Mouse (Mus musculus) E14TG2a.4 (cell line): ENCODE measurements around the gene Olfr1446.

Source experiments
- H3K27me3 ChIP-seq: 2 replicates; pipeline ENCODE4 v1.6.1; 2014; ENCODE audit warnings: low read length, control low read depth; ENCODE audit not compliant: insufficient read depth
- H3K36me3 ChIP-seq: 2 replicates; pipeline ENCODE4 v1.6.1; 2014; ENCODE audit warnings: low read length, control low read depth; ENCODE audit not compliant: insufficient read depth
- H3K4me1 ChIP-seq: replicated peaks from 2 replicates; pipeline ENCODE4 v1.6.1; 2014; ENCODE audit warnings: low read depth, low read length, control low read depth
- H3K4me3 ChIP-seq: replicated peaks from 2 replicates; pipeline ENCODE4 v1.5.1; 2014; ENCODE audit warnings: mild to moderate bottlenecking, low read length
- H3K9me3 ChIP-seq: 2 replicates; pipeline ENCODE4 v1.6.1; 2014; ENCODE audit warnings: low read length, control low read depth
- CTCF ChIP-seq: conservative IDR thresholded peaks from 2 replicates; pipeline ENCODE4 v1.5.1; 2014; ENCODE audit warnings: low read length
- NANOG ChIP-seq: IDR thresholded peaks from 2 replicates; pipeline ENCODE4 v1.6.1; 2014; ENCODE audit warnings: borderline replicate concordance, low read length, mixed read lengths
- POU5F1 ChIP-seq: IDR thresholded peaks from 2 replicates; pipeline ENCODE4 v1.6.1; 2014; ENCODE audit warnings: low read length, borderline replicate concordance

Gene Olfr1446

DNA sequence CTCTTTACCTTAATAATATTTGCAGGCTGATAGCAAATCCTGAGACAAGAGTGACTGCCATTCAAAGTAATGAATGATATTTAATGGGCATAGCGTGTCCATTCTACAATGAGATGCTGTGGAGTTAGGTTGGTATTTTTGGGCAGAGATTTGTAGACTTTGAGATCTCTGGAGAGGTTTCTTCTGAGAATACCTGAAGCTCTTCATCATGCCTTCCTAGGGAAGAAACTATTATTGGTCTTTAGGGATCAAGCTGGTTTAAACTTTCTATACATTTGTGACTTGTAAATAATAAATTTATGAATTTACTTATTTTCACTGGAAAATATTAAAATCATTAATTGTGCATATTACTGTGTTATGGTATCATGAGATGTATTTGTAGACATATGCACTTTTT, at the start of gene Olfr1446:
Olfr1446 (minus strand) TSS at position 101 of the 400 bp plus-strand sequence.
- Histone ChIP-seq H3K9me3 (peaks cover 20% of the 10 kb centered on the region), H3K36me3 (no peaks in the 10 kb centered on the region), H3K4me3 (no peak within 1 kb of the TSS), H3K27me3 (no peaks in the 10 kb centered on the region), H3K4me1 (no peaks in the 10 kb centered on the region)
- TF ChIP-seq POU5F1, result no peak
- TF ChIP-seq CTCF, result no peak
- no peak for TF ChIP-seq NANOG

DNA sequence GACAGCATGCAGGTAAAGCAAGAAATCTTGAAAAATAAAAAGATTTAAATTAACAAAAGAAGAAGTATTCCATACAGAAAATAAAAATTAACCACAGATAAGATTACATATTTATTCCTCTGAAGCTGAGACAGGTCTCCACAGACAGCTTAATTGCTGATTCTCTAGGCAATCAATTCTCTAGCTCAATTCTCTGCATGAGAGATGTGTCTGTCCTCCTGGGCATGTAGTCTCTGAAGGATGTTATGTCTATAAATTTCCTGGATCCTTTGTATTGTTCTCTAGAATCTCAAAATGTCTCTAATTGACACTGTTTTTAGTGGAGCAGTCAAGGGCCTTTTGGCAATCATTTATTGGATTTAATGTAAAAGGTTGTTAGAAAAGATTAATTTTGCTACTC, 37.2 kb upstream of the Olfr1446 start, which contains the start of gene Olfr1449:
Olfr1449 (plus strand) TSS at position 301 of the 400 bp plus-strand sequence.
- Histone ChIP-seq H3K4me1 (no peaks in the 10 kb centered on the region), H3K36me3 (no peaks in the 10 kb centered on the region), H3K4me3 (no peak within 1 kb of the TSS), H3K9me3 (no peaks in the 10 kb centered on the region), H3K27me3 (no peaks in the 10 kb centered on the region)
- TF ChIP-seq NANOG, result no peak
- TF ChIP-seq POU5F1, result no peak
- no peak for TF ChIP-seq CTCF

DNA sequence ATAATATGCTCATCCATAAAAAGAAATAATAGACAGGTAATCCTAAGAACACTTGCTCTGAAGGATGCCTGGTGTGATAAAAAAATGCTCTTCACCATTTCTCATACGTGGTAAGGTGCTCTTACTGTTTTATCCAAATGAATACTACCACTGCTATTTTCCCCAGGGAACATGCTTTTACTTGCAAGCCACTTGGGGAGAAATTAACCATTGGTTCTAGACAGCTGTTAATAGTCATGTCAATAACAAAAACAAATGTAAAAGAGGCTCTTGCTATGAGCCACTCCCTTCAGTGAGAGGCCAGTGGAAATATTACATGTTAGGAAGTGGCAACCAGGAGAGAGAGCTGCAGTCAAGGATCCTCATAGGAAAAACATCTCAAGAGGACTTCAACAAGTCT, 31.0 kb upstream of the Olfr1446 start, which contains the start of gene Olfr1448:
Olfr1448 (minus strand) TSS at position 101 of the 400 bp plus-strand sequence.
- H3K36me3 ChIP-seq, result no peaks in the 10 kb centered on the region
- TF ChIP-seq NANOG, result no peak
- TF ChIP-seq CTCF, result no peak
- TF ChIP-seq POU5F1, result no peak
- no peak within 1 kb of the TSS for H3K4me3 ChIP-seq
- H3K9me3 ChIP-seq, result no peaks in the 10 kb centered on the region
- no peaks in the 10 kb centered on the region for H3K4me1 ChIP-seq
- no peaks in the 10 kb centered on the region for H3K27me3 ChIP-seq

GRCm38 (mm10) chr19:12903643-12904042, 10.3 kb upstream of the Olfr1446 start, which contains the start of gene Olfr1447:
Gene Olfr1447 (minus strand): TSS chr19:12903743.
- no peaks in the 10 kb centered on the region for H3K36me3 ChIP-seq
- H3K9me3 ChIP-seq, result peaks cover 15% of the 10 kb centered on the region
- H3K4me3 ChIP-seq, result no peak within 1 kb of the TSS
- no peaks in the 10 kb centered on the region for H3K4me1 ChIP-seq
- TF ChIP-seq POU5F1 (no peak), NANOG (no peak), CTCF (no peak)
- H3K27me3 ChIP-seq, result no peaks in the 10 kb centered on the region

- H3K9me3 ChIP-seq, result no peaks in the 10 kb centered on the region
- no peak within 1 kb of the TSS for H3K4me3 ChIP-seq
- no peak for TF ChIP-seq CTCF
- TF ChIP-seq NANOG, result no peak
- TF ChIP-seq POU5F1, result no peak
- no peaks in the 10 kb centered on the region for H3K4me1 ChIP-seq
- H3K36me3 ChIP-seq, result no peaks in the 10 kb centered on the region
- no peaks in the 10 kb centered on the region for H3K27me3 ChIP-seq
Observed at GRCm38 (mm10) chr19:12883555-12883954, 9.8 kb downstream of the Olfr1446 start, which contains the start of gene Olfr1445. Gene Olfr1445 (plus strand): TSS chr19:12883855.

DNA sequence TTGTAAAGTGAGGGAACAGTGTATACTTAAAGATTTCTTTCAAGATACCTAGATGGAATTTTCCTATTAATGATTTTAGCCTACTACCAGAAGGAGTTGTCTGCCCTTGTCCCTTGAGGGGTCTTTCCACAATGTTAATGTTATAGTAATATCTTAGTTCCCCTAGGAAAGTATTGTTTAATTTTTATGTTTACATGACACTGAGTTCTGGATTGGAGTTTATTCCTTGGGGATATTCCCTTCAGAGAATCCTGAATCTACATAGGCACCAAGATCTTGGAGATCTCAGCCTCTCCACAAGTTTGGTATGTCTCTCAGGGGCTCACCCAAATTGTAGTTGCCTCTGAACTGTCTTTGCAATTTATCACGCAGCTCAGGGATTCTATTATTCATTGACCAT, 36.3 kb downstream of the Olfr1446 start, which contains the start of gene Olfr1444:
Olfr1444 (plus strand) TSS at position 301 of the 400 bp plus-strand sequence.
- H3K36me3 ChIP-seq, result no peaks in the 10 kb centered on the region
- no peaks in the 10 kb centered on the region for H3K27me3 ChIP-seq
- H3K4me3 ChIP-seq, result no peak within 1 kb of the TSS
- no peaks in the 10 kb centered on the region for H3K9me3 ChIP-seq
- no peaks in the 10 kb centered on the region for H3K4me1 ChIP-seq
- TF ChIP-seq POU5F1 (no peak), CTCF (no peak), NANOG (no peak)

- Histone ChIP-seq H3K36me3 (no peaks in the 10 kb centered on the region), H3K4me1 (no peaks in the 10 kb centered on the region), H3K4me3 (no peak within 1 kb of the TSS), H3K9me3 (no peaks in the 10 kb centered on the region), H3K27me3 (no peaks in the 10 kb centered on the region)
- TF ChIP-seq CTCF (no peak), POU5F1 (no peak), NANOG (no peak)
Observed at GRCm38 (mm10) chr19:12846382-12846781, 46.9 kb downstream of the Olfr1446 start, which contains the start of gene Gm5244. Gene Gm5244 (plus strand): TSS chr19:12846682.

- TF ChIP-seq CTCF, result no peak
- no peak for TF ChIP-seq POU5F1
- no peak for TF ChIP-seq NANOG
- Histone ChIP-seq H3K4me3 (no peak overlapping the region), H3K36me3 (no peaks in the 10 kb centered on the region), H3K4me1 (no peaks in the 10 kb centered on the region), H3K27me3 (no peaks in the 10 kb centered on the region), H3K9me3 (no peaks in the 10 kb centered on the region)
Observed at GRCm38 (mm10) chr19:12838507-12838906, 54.8 kb downstream of the Olfr1446 start.
